Mouse (Mus musculus) midbrain, embryonic 16.5 days (tissue): ENCODE results near the gene Slc39a5. TPM values are rescaled to one million over a fixed set of nuclear protein-coding genes. Genes with fewer than 3 reads are reported as not detected.
A peak's percentile ranks its signal among the peaks of the same experiment; 100 is the strongest.

Experiments used
- ATAC-seq: fragments of 200-750 bp; cut with Nextera tagmentation; 2 replicates; pipeline ENCODE4 v1.8.0; 2017; ENCODE audit warnings: moderate TSS enrichment
- H3K27ac ChIP-seq: fragments of 300-500 bp; sonication (generic); 2 replicates; pipeline ENCODE4 v1.5.1; 2014; ENCODE audit warnings: mild to moderate bottlenecking, low read length, mixed read lengths
- H3K27me3 ChIP-seq: fragments of 300-500 bp; sonication (generic); 2 replicates; pipeline ENCODE4 v1.6.1; 2014; ENCODE audit warnings: low read depth, low read length, mixed read lengths; ENCODE audit not compliant: control insufficient read depth, insufficient read depth
- H3K36me3 ChIP-seq: fragments of 300-500 bp; sonication (generic); 2 replicates; pipeline ENCODE4 v1.6.1; 2014; ENCODE audit warnings: mild to moderate bottlenecking, low read length, moderate library complexity, mixed read lengths; ENCODE audit not compliant: control insufficient read depth, insufficient read depth
- H3K4me1 ChIP-seq: fragments of 300-500 bp; sonication (generic); 2 replicates; pipeline ENCODE4 v1.6.1; 2014; ENCODE audit warnings: mild to moderate bottlenecking, low read length, mixed read lengths; ENCODE audit not compliant: control insufficient read depth, insufficient read depth
- H3K4me2 ChIP-seq: fragments of 300-500 bp; sonication (generic); 2 replicates; pipeline ENCODE4 v1.6.1; 2014; ENCODE audit warnings: mild to moderate bottlenecking, low read length, mixed read lengths
- H3K4me3 ChIP-seq: fragments of 300-500 bp; sonication (generic); 2 replicates; pipeline ENCODE4 v1.5.1; 2014; ENCODE audit warnings: low read depth, mild to moderate bottlenecking, low read length, moderate library complexity, mixed read lengths
- H3K9ac ChIP-seq: fragments of 300-500 bp; sonication (generic); 2 replicates; pipeline ENCODE4 v1.6.1; 2014; ENCODE audit warnings: low read depth, low read length, mixed read lengths
- H3K9me3 ChIP-seq: fragments of 300-500 bp; sonication (generic); replicated peaks from 2 replicates; pipeline ENCODE4 v1.6.1; 2014; ENCODE audit warnings: mild to moderate bottlenecking, low read length, mixed read lengths; ENCODE audit not compliant: control insufficient read depth, poor library complexity, severe bottlenecking
- WGBS: fragments of 180-500 bp; shearing (Covaris S2); extraction: QIAGEN DNeasy Blood & Tissue Kit; methylation state at CpG from one replicate; pipeline ENCODE4 v1.1.7; 2014; 5-methylcytosine and 5-hydroxymethylcytosine counted together
- polyA plus RNA-seq: library from polyadenylated mRNA; unstranded; fragments of >200 nt; fragmentation: Nextera tagmentation; extraction: Ambion mirVana; gene quantifications from 2 replicates; pipeline ENCODE4 v1.2.1, GENCODE M21; 2015

The Slc39a5 gene
- polyA plus RNA-seq, 1 experiment from 2014 or later = not detected

- Histone ChIP-seq H3K27ac (no peak overlapping the region), H3K4me2 (peak overlapping the region; percentile 98), H3K9ac (no peak overlapping the region; the same call in 1 of the 2 replicates), H3K4me1 (peaks cover 36% of the 10 kb centered on the region), H3K9me3 (no peaks in the 10 kb centered on the region), H3K27me3 (no peaks in the 10 kb centered on the region), H3K36me3 (peaks cover 8% of the 10 kb centered on the region), H3K4me3 (peak overlapping the region; percentile 71; the same call in 1 of the 2 replicates)
- 86% methylated on average over 1 of the region's 1 CpGs for WGBS
- ATAC-seq = no peak
These were observed 12.0 kb upstream of the Slc39a5 start for GRCm38 (mm10) chr10:128413076-128413475.

DNA sequence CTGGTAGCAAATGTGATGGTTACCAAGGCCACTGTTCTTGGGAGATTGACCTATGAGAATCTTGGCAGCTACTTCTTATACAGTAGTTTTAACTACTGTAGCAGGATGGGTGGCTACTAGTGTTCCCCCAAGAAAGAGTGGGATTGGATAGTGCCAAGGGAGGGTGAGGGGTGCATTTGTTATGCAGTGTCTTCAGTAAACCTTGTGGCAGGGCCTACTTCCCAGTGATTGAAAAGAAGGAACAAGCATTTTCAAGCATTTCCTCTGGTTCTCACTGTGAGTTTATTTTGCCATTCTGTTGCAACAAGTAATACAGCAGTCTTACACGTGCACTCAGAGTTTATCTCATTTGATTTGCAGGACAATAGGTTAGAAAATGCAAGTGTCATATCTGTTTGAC lies 11.5 kb upstream of the Slc39a5 start:
- H3K4me2 ChIP-seq = peak overlapping the region; percentile 98
- H3K27ac ChIP-seq = peak overlapping the region; percentile 90; the same call in 1 of the 2 replicates
- H3K36me3 ChIP-seq = peaks cover 6% of the 10 kb centered on the region
- H3K4me3 ChIP-seq = peak overlapping the region; percentile 71
- ATAC-seq = no peak
- H3K9ac ChIP-seq = peak overlapping the region; percentile 80
- no peaks in the 10 kb centered on the region for H3K27me3 ChIP-seq
- H3K4me1 ChIP-seq = peaks cover 39% of the 10 kb centered on the region
- H3K9me3 ChIP-seq = no peaks in the 10 kb centered on the region
- WGBS = 48% methylated on average over 1 of the region's 1 CpGs

- Histone ChIP-seq H3K27me3 (no peaks in the 10 kb centered on the region), H3K36me3 (peaks cover 6% of the 10 kb centered on the region), H3K27ac (peak overlapping the region; percentile 90), H3K4me3 (peak overlapping the region; percentile 71), H3K9me3 (no peaks in the 10 kb centered on the region), H3K4me2 (peak overlapping the region; percentile 98), H3K9ac (peak overlapping the region; percentile 80), H3K4me1 (peaks cover 39% of the 10 kb centered on the region)
- 0% methylated on average over 14 of the region's 14 CpGs for WGBS
- no peak; the same call in 1 of the 2 replicates for ATAC-seq
These were observed 11.0 kb upstream of the Slc39a5 start for GRCm38 (mm10) chr10:128412055-128412381.

DNA sequence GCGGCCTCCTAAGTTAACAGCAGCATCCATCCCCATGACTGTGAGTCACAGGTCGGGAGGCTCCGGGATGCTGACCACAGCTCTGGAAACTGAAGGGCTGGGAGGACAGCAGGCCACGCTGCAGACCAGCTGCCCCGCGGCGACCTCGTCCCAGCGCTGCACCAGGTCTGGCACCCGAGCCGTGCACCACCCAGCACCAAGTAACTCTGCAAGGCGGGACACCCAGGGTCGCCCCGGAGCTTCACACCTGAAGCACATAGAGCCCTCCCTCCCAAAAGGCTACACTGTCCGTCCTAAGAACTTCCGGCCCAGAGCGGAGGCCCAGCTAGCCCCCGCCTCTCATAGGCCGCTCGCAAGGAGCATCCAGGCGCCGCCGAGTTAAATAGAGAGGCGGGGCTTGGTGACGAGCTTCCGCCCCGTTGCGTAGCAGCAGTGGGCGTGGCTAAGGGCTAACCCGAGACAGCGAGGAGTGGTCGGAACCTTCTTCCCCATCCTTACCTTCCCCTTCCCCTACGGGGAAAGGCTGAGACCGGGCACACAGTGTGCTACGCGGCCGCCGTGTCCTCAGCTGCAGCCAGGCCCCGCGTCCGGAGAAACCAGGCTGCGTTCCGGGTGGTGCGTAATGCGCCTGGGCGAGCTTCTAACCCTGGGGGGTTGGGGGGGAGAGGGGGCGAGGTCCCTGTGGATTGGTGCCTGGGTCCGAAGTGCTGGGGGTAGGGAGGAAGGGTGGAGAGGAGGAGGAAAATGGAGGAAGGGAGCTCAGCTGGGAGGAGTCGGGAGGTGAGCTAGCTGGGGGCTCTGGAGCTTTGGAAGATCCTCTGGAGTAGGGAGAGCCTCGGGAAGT lies 10.4 kb upstream of the Slc39a5 start, which contains the start of the genes Nabp2 and Rnf41:
Gene Nabp2, minus strand, starts transcription at position 282 of the 844 bp plus-strand sequence.
Gene Rnf41, plus strand, starts transcription at position 447 of the 844 bp plus-strand sequence.
- Histone ChIP-seq H3K9me3 (no peaks in the 10 kb centered on the region), H3K27me3 (no peaks in the 10 kb centered on the region), H3K9ac (peak within 1 kb of the TSS; percentile 80), H3K4me2 (peak within 1 kb of the TSS; percentile 98), H3K36me3 (peaks cover 2% of the 10 kb centered on the region), H3K27ac (peak within 1 kb of the TSS; percentile 90), H3K4me1 (peaks cover 39% of the 10 kb centered on the region), H3K4me3 (peak within 1 kb of the TSS; percentile 71)
- WGBS = 0% methylated on average over 49 of the region's 50 CpGs
- peak; percentile 89 for ATAC-seq

- Histone ChIP-seq H3K27ac (peak overlapping the region; percentile 35), H3K4me2 (peak overlapping the region; percentile 98), H3K36me3 (peaks cover 5% of the 10 kb centered on the region; the same call in 1 of the 2 replicates), H3K4me1 (peaks cover 39% of the 10 kb centered on the region), H3K9ac (peak overlapping the region; percentile 80; the same call in 1 of the 2 replicates), H3K9me3 (no peaks in the 10 kb centered on the region), H3K4me3 (peak overlapping the region; percentile 71), H3K27me3 (no peaks in the 10 kb centered on the region)
- 21% methylated on average over 4 of the region's 4 CpGs for WGBS
- no peak for ATAC-seq
These were observed 9.5 kb upstream of the Slc39a5 start for GRCm38 (mm10) chr10:128410560-128410845.

DNA sequence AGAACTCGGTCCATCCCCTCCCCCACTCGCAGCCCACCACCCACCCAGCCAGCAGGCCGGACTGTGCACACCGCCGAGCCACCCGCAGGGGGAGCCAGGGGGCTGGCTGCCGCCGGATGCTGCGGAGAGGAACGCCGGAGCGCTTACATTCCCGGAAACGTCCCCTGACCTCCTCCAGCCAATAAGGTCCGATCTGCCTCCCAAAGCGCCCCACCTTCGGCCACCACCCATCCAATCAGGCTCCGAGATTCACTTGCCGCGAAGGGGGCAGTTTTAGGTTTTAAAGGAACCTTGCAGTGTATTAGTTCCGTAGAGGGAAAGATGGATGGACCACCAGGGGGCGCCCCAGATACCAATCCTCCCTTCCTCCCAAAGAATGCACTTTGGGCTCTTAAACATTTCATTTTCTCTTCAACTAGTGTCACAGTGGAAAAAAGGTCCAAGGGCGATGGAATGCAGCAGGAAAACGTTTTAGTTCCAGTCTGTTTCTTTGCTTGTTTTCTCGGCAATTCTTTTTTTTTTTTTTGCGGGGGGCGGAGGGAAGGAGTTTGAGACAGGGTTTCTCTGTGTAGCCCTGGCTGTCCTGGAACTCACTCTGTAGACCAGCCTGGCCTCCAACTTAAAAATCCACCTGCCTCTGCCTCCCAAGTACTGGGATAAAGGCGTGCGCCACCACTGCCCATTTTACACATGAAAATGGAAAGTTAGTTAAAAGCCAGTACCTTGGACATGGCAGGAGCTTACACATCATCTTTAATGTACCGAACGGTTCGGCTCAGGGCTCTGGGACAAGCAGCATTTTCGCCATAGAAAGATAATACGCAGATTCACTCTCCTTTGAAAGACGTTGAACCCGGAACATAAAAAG lies 8.9 kb upstream of the Slc39a5 start:
- peak; percentile 85 for ATAC-seq
- Histone ChIP-seq H3K4me2 (peak overlapping the region; percentile 98), H3K27ac (peak overlapping the region; percentile 89), H3K9ac (peak overlapping the region; percentile 85), H3K27me3 (no peaks in the 10 kb centered on the region), H3K4me3 (peak overlapping the region; percentile 71), H3K9me3 (no peaks in the 10 kb centered on the region), H3K4me1 (peaks cover 39% of the 10 kb centered on the region), H3K36me3 (peaks cover 4% of the 10 kb centered on the region; the same call in 1 of the 2 replicates)
- WGBS = 6% methylated on average over 36 of the region's 36 CpGs

- peak overlapping the region; percentile 79 for H3K4me2 ChIP-seq
- H3K4me3 ChIP-seq = peak overlapping the region; percentile 71
- no peaks in the 10 kb centered on the region for H3K27me3 ChIP-seq
- H3K4me1 ChIP-seq = peaks cover 38% of the 10 kb centered on the region
- ATAC-seq = peak; percentile 52
- 16% methylated on average over 35 of the region's 35 CpGs for WGBS
- H3K36me3 ChIP-seq = peaks cover 4% of the 10 kb centered on the region; the same call in 1 of the 2 replicates
- peak overlapping the region; percentile 89 for H3K27ac ChIP-seq
- H3K9me3 ChIP-seq = no peaks in the 10 kb centered on the region
- peak overlapping the region; percentile 85 for H3K9ac ChIP-seq
These were observed 7.8 kb upstream of the Slc39a5 start for GRCm38 (mm10) chr10:128408591-128409535.

DNA sequence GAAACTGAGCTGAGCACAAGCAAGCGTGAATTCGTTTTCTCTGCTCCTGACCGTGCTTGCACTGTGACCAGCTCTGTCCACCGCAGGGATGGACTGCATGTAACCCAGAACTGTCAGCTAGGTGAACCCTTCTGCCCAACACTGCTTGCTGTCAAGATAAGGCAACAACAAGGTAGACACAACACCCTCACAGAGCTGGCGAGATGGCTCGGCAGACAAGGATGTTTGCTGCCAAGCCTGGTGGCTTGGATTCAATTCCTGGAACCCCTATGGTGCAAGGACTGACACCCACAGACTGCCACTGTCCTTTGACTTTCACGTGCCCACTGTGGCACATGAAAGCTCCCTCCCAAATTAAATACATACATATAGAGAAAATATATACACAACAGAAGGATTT lies 2.9 kb upstream of the Slc39a5 start:
- no peaks in the 10 kb centered on the region for H3K9me3 ChIP-seq
- no peaks in the 10 kb centered on the region for H3K27me3 ChIP-seq
- no peak for ATAC-seq
- H3K4me3 ChIP-seq = no peak overlapping the region
- peaks cover 12% of the 10 kb centered on the region for H3K4me1 ChIP-seq
- no peak overlapping the region for H3K9ac ChIP-seq
- H3K27ac ChIP-seq = no peak overlapping the region
- WGBS = 88% methylated on average over 7 of the region's 7 CpGs
- H3K36me3 ChIP-seq = peaks cover 4% of the 10 kb centered on the region; the same call in 1 of the 2 replicates
- no peak overlapping the region for H3K4me2 ChIP-seq
